Mouse (Mus musculus) forebrain, embryonic 11.5 days (tissue): ENCODE data around the gene Rab11a. TPM values are rescaled to one million over a fixed set of nuclear protein-coding genes. Genes with fewer than 3 reads are reported as not detected.
A peak's percentile ranks its signal among the peaks of the same experiment; 100 is the strongest.

Experiments
- ATAC-seq: fragments of 200-750 bp; cut with Nextera tagmentation; replicated peaks from 2 replicates; pipeline ENCODE4 v1.8.0; 2017; ENCODE audit warnings: moderate TSS enrichment; ENCODE audit not compliant: low FRiP score
- DNase-seq: peaks from one replicate; pipeline ENCODE4 v3.0.0-alpha.2; 2017; ENCODE audit warnings: low spot score
- H3K27ac ChIP-seq: fragments of 300-500 bp; sonication (generic); 2 replicates; pipeline ENCODE4 v1.5.1; 2014; ENCODE audit warnings: low read depth, low read length
- H3K27me3 ChIP-seq: fragments of 300-500 bp; sonication (generic); 2 replicates; pipeline ENCODE4 v1.6.1; 2014; ENCODE audit warnings: mild to moderate bottlenecking, low read length, mixed read lengths; ENCODE audit not compliant: control insufficient read depth, insufficient read depth
- H3K36me3 ChIP-seq: fragments of 300-500 bp; sonication (generic); 2 replicates; pipeline ENCODE4 v1.6.1; 2014; ENCODE audit warnings: mild to moderate bottlenecking, low read length, moderate library complexity, mixed read lengths; ENCODE audit not compliant: control insufficient read depth, insufficient read depth
- H3K4me1 ChIP-seq: fragments of 300-500 bp; sonication (generic); replicated peaks from 2 replicates; pipeline ENCODE4 v1.6.1; 2014; ENCODE audit warnings: low read length, mixed read lengths; ENCODE audit not compliant: control insufficient read depth, insufficient read depth
- H3K4me2 ChIP-seq: fragments of 300-500 bp; sonication (generic); 2 replicates; pipeline ENCODE4 v1.6.1; 2014; ENCODE audit warnings: low read depth, mild to moderate bottlenecking, low read length, moderate library complexity, mixed read lengths; ENCODE audit not compliant: severe bottlenecking
- H3K4me3 ChIP-seq: fragments of 300-500 bp; sonication (generic); 2 replicates; pipeline ENCODE4 v1.5.1; 2014; ENCODE audit warnings: low read depth, low read length
- H3K9ac ChIP-seq: fragments of 300-500 bp; sonication (generic); 2 replicates; pipeline ENCODE4 v1.6.1; 2014; ENCODE audit warnings: low read length
- H3K9me3 ChIP-seq: fragments of 300-500 bp; sonication (generic); 2 replicates; pipeline ENCODE4 v1.6.1; 2016; ENCODE audit warnings: low read length, mixed read lengths; ENCODE audit not compliant: control insufficient read depth
- WGBS: fragments of 180-500 bp; shearing (Covaris S2); extraction: QIAGEN DNeasy Blood & Tissue Kit; methylation state at CpG from one replicate; pipeline ENCODE4 v1.1.7; 2014; 5-methylcytosine and 5-hydroxymethylcytosine counted together
- polyA plus RNA-seq: library from polyadenylated mRNA; unstranded; fragments of >200 nt; fragmentation: Nextera tagmentation; extraction: Ambion mirVana; gene quantifications from 2 replicates; pipeline ENCODE4 v1.2.1, GENCODE M21; 2014

Rab11a gene
- polyA plus RNA-seq, 1 experiment from 2014 or later: 253 TPM

GRCm38 (mm10) chr9:64774883-64775282 is 37.3 kb upstream of the Rab11a start:
- Histone ChIP-seq H3K9me3 (no peaks in the 10 kb centered on the region), H3K4me2 (no peak overlapping the region), H3K27ac (no peak overlapping the region), H3K36me3 (no peaks in the 10 kb centered on the region), H3K4me1 (no peaks in the 10 kb centered on the region), H3K4me3 (no peak overlapping the region), H3K9ac (no peak overlapping the region), H3K27me3 (no peaks in the 10 kb centered on the region)
- WGBS: 76% methylated on average over 2 of the region's 2 CpGs
- DNase-seq (no peak), ATAC-seq (no peak)

GRCm38 (mm10) chr9:64774411-64774811 is 36.9 kb upstream of the Rab11a start:
- no peak overlapping the region for H3K4me2 ChIP-seq
- no peak overlapping the region for H3K27ac ChIP-seq
- DNase-seq (no peak), ATAC-seq (no peak)
- WGBS: 37% methylated on average over 5 of the region's 5 CpGs
- no peaks in the 10 kb centered on the region for H3K27me3 ChIP-seq
- H3K4me1 ChIP-seq: no peaks in the 10 kb centered on the region
- H3K9ac ChIP-seq: no peak overlapping the region
- no peaks in the 10 kb centered on the region for H3K9me3 ChIP-seq
- H3K36me3 ChIP-seq: no peaks in the 10 kb centered on the region
- H3K4me3 ChIP-seq: no peak overlapping the region

DNA sequence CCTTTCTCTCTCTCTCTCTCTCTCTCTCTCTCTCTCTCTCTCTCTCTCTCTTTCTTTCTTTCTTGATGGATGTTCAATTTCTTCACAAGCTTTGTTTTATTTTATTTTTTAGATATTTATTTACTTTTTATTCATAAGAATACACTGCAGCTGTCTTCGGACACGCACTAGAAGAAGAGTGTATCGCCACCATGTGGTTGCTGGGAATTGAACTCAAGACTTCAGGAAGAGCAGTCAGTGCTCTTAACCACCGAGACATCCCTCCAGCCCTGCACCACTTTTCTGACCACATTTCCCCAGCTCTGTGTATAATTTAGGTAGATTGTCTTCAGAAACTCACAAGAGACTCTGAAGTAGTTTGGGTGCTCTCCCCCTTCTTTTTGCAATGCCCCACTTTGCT is 36.4 kb upstream of the Rab11a start:
- H3K9ac ChIP-seq: no peak overlapping the region

GRCm38 (mm10) chr9:64773254-64773653 is 35.7 kb upstream of the Rab11a start:
- Histone ChIP-seq H3K27ac (no peak overlapping the region), H3K4me3 (no peak overlapping the region), H3K9me3 (no peaks in the 10 kb centered on the region), H3K4me2 (no peak overlapping the region), H3K9ac (no peak overlapping the region), H3K36me3 (no peaks in the 10 kb centered on the region), H3K4me1 (no peaks in the 10 kb centered on the region), H3K27me3 (no peaks in the 10 kb centered on the region)
- ATAC-seq: no peak
- 90% methylated on average over 8 of the region's 8 CpGs for WGBS
- no peak for DNase-seq

More for the DNA sequence above, 36.4 kb upstream of the Rab11a start:
- Histone ChIP-seq H3K4me3 (no peak overlapping the region), H3K4me1 (no peaks in the 10 kb centered on the region), H3K27ac (no peak overlapping the region), H3K36me3 (no peaks in the 10 kb centered on the region), H3K27me3 (no peaks in the 10 kb centered on the region), H3K4me2 (no peak overlapping the region), H3K9me3 (no peaks in the 10 kb centered on the region)
- DNase-seq (no peak), ATAC-seq (no peak)
- 63% methylated on average over 4 of the region's 4 CpGs for WGBS

DNA sequence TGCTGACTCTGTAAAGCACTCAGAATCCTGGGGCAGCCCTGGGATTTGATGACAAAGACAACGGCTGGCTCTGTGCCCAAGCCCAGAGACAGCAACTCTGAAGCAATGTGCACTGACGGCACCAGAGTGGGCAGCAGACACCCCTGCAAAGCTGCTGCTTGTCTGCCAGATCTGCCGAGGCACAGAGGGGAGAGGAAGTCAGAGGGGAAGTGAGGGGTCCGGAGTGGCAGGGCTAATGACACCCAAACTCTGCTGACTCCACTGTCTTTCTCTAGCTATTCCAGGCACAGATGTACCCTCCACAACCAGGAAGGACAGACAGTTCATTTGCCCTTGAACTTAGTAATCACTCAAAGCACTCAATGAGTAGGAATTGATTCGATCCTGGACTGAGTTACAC is 33.7 kb upstream of the Rab11a start:
- H3K36me3 ChIP-seq: no peaks in the 10 kb centered on the region
- no peak overlapping the region for H3K27ac ChIP-seq
- no peaks in the 10 kb centered on the region for H3K27me3 ChIP-seq
- DNase-seq: no peak
- no peak overlapping the region for H3K4me2 ChIP-seq
- no peak overlapping the region for H3K9ac ChIP-seq
- H3K4me1 ChIP-seq: no peaks in the 10 kb centered on the region
- ATAC-seq: no peak
- H3K4me3 ChIP-seq: no peak overlapping the region
- no peaks in the 10 kb centered on the region for H3K9me3 ChIP-seq
- WGBS: 78% methylated on average over 5 of the region's 5 CpGs

DNA sequence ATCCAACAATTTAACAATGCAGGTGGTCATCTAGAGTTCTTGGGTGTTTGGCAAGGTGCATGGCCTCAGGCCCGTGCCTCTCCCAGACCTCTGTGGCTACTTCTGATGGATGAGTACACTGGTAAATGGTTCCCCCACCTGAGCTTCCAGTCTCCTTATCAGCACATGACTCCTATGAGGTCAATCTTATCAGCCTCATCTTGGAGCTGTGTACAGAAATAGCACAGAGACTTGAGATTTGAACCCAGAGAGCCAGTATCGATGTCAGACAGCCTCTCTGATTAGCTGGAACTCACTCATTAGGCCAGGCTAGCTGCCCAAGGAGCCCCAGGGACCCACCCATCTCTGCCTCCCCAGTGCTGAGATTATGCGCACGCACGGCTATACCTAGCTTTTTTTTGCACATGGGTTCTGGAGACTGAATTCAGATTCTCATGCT is 32.9 kb upstream of the Rab11a start:
- Histone ChIP-seq H3K9me3 (no peaks in the 10 kb centered on the region), H3K4me2 (no peak overlapping the region), H3K4me3 (no peak overlapping the region), H3K27ac (no peak overlapping the region), H3K4me1 (no peaks in the 10 kb centered on the region), H3K36me3 (no peaks in the 10 kb centered on the region), H3K9ac (no peak overlapping the region), H3K27me3 (no peaks in the 10 kb centered on the region)
- ATAC-seq (no peak), DNase-seq (no peak)
- 95% methylated on average over 5 of the region's 5 CpGs for WGBS

DNA sequence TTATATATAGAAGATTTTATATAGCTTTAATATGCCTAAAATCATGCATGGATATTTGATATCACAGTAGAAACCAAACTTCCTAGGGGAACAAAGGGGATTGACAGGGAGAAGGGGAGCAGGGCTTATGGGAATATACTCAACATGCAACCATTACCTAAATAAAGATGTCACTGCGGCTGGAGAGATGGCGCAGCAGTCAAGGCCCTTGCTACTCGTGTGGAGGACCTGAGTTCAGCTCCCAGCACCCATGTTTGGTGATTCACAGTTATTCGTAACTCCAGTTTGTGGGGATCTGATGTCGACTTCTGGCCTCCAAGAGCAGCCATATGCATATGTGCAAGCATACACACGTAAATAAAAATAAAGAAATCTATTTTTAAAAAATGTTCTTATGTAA is 32.4 kb upstream of the Rab11a start:
- ATAC-seq (no peak), DNase-seq (no peak)
- Histone ChIP-seq H3K27ac (no peak overlapping the region), H3K36me3 (no peaks in the 10 kb centered on the region), H3K9ac (no peak overlapping the region), H3K4me3 (no peak overlapping the region), H3K9me3 (no peaks in the 10 kb centered on the region), H3K4me1 (no peaks in the 10 kb centered on the region), H3K4me2 (no peak overlapping the region), H3K27me3 (no peaks in the 10 kb centered on the region)
- WGBS: 90% methylated on average over 6 of the region's 6 CpGs

GRCm38 (mm10) chr9:64769066-64769695 is 31.6 kb upstream of the Rab11a start:
- H3K27ac ChIP-seq: no peak overlapping the region
- H3K4me2 ChIP-seq: no peak overlapping the region
- WGBS: 54% methylated on average over 9 of the region's 9 CpGs
- ATAC-seq (no peak), DNase-seq (peak; percentile 53)
- H3K27me3 ChIP-seq: no peaks in the 10 kb centered on the region
- H3K9ac ChIP-seq: no peak overlapping the region
- H3K36me3 ChIP-seq: no peaks in the 10 kb centered on the region
- no peaks in the 10 kb centered on the region for H3K9me3 ChIP-seq
- no peak overlapping the region for H3K4me3 ChIP-seq
- no peaks in the 10 kb centered on the region for H3K4me1 ChIP-seq

GRCm38 (mm10) chr9:64767796-64768195 is 30.2 kb upstream of the Rab11a start:
- no peaks in the 10 kb centered on the region for H3K36me3 ChIP-seq
- DNase-seq (no peak), ATAC-seq (no peak)
- H3K27ac ChIP-seq: no peak overlapping the region
- no peaks in the 10 kb centered on the region for H3K27me3 ChIP-seq
- no peak overlapping the region for H3K4me2 ChIP-seq
- no peak overlapping the region for H3K9ac ChIP-seq
- H3K4me3 ChIP-seq: no peak overlapping the region
- no peaks in the 10 kb centered on the region for H3K9me3 ChIP-seq
- no peaks in the 10 kb centered on the region for H3K4me1 ChIP-seq
- 66% methylated on average over 1 of the region's 1 CpGs for WGBS
